In the genomic region with DNA sequence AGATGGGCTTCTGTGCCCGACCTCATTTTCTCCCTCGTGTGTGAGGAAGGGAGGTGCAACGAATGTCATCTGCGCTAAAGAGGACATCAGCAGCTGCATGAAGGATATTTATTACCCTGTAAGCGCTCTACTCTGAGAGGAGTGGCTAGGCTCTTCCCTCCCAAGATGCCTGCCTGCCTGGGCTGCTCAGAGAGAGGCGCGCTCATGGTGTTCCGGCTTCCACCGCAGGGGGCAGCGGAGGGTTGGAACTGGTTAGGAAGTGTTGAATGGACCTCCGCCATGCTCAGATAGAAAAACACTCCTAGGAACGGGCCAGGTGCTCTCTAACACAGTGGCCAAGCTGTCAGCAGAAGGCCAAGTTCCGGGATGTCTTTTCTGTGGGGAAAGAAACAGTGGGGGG, we compare ENCODE assay signal across 8 mouse cellular contexts. TPM values are rescaled to one million over a fixed set of nuclear protein-coding genes. Genes with fewer than 3 reads are reported as not detected.
DNase-seq lines count a peak whose midpoint lies in the region; ATAC-seq and TF ChIP-seq lines count a peak whose summit lies in the region.

No protein-coding gene starts in this region.

- H3K4me2 ChIP-seq in heart, embryonic 14.5 days (ENCODE audit: low read length), result peak overlapping the region; percentile 31; the same call in 1 of the 2 replicates
- peak overlapping the region; percentile 49 for H3K4me2 ChIP-seq in kidney, postnatal 0 days (ENCODE audit: low read length)
- peak overlapping the region; percentile 5; the same call in 1 of the 2 replicates for H3K4me2 ChIP-seq in liver, embryonic 13.5 days
- H3K4me2 ChIP-seq in neural tube, embryonic 12.5 days (replicated peaks), result peak overlapping the region; percentile 47

- DNase-seq in CD4-positive helper T cell, adult 2 months (ENCODE audit: low read depth, low spot score), result peak; percentile 30
- peak; percentile 86 for DNase-seq in adrenal gland, postnatal 10 days
- DNase-seq in embryonic facial prominence, embryonic 10.5 days (ENCODE audit: low spot score), result peak; percentile 89
- peak; percentile 91 for DNase-seq in kidney, postnatal 0 days (ENCODE audit: low spot score)
- peak; percentile 41 for DNase-seq in liver, embryonic 13.5 days
- DNase-seq in yolk sac, embryonic 10.5 days (ENCODE audit: low spot score), result peak; percentile 65

- H3K9ac ChIP-seq in heart, embryonic 14.5 days (ENCODE audit: low read length), result no peak overlapping the region
- no peak overlapping the region for H3K9ac ChIP-seq in kidney, postnatal 0 days (ENCODE audit: low read depth, low read length)
- no peak overlapping the region for H3K9ac ChIP-seq in liver, embryonic 13.5 days
- no peak overlapping the region for H3K9ac ChIP-seq in neural tube, embryonic 12.5 days

- H3K4me3 ChIP-seq in embryonic facial prominence, embryonic 10.5 days, result peak overlapping the region; percentile 48
- no peak overlapping the region for H3K4me3 ChIP-seq in heart, embryonic 14.5 days (ENCODE audit: control insufficient read depth in 1 of 2, insufficient read depth in 1 of 2, low read depth in 1 of 2, low read length in 2 of 2)
- no peak overlapping the region for H3K4me3 ChIP-seq in kidney, postnatal 0 days (replicated peaks; ENCODE audit: low read depth, low read length)
- H3K4me3 ChIP-seq in liver, embryonic 13.5 days (replicated peaks), result no peak overlapping the region
- 0 out of 2 replicates have a peak overlapping the region, but pooled peaks have one; percentile 5 for H3K4me3 ChIP-seq in neural tube, embryonic 12.5 days

- H3K9me3 ChIP-seq in embryonic facial prominence, embryonic 10.5 days, result no peaks in the 10 kb centered on the region
- no peaks in the 10 kb centered on the region for H3K9me3 ChIP-seq in heart, embryonic 14.5 days (ENCODE audit: control insufficient read depth, low read length)
- no peaks in the 10 kb centered on the region for H3K9me3 ChIP-seq in kidney, postnatal 0 days (replicated peaks; ENCODE audit: low read length)
- no peaks in the 10 kb centered on the region for H3K9me3 ChIP-seq in liver, embryonic 13.5 days (replicated peaks)
- H3K9me3 ChIP-seq in neural tube, embryonic 12.5 days, result no peaks in the 10 kb centered on the region

- WGBS in embryonic facial prominence, embryonic 10.5 days, result 9% methylated on average over 13 of the region's 13 CpGs
- WGBS in heart, embryonic 14.5 days, result 6% methylated on average over 13 of the region's 13 CpGs
- WGBS in kidney, postnatal 0 days, result 4% methylated on average over 13 of the region's 13 CpGs
- 7% methylated on average over 13 of the region's 13 CpGs for WGBS in liver, embryonic 13.5 days (ENCODE audit: insufficient replicate concordance)
- 6% methylated on average over 13 of the region's 13 CpGs for WGBS in neural tube, embryonic 12.5 days

- H3K36me3 ChIP-seq in embryonic facial prominence, embryonic 10.5 days (replicated peaks), result no peaks in the 10 kb centered on the region
- H3K36me3 ChIP-seq in heart, embryonic 14.5 days (ENCODE audit: control insufficient read depth, insufficient read depth, low read length), result no peaks in the 10 kb centered on the region
- H3K36me3 ChIP-seq in kidney, postnatal 0 days (ENCODE audit: insufficient read depth, low read length), result no peaks in the 10 kb centered on the region
- H3K36me3 ChIP-seq in liver, embryonic 13.5 days, result no peaks in the 10 kb centered on the region
- no peaks in the 10 kb centered on the region for H3K36me3 ChIP-seq in neural tube, embryonic 12.5 days

- no peak overlapping the region; the same call in 1 of the 2 replicates for H3K27ac ChIP-seq in embryonic facial prominence, embryonic 10.5 days (replicated peaks)
- no peak overlapping the region for H3K27ac ChIP-seq in heart, embryonic 14.5 days (replicated peaks in 1 of 2; ENCODE audit: control insufficient read depth in 1 of 2, insufficient read depth in 1 of 2, low read depth in 2 of 2, low read length in 2 of 2)
- no peak overlapping the region for H3K27ac ChIP-seq in kidney, postnatal 0 days
- no peak overlapping the region for H3K27ac ChIP-seq in liver, embryonic 13.5 days
- no peak overlapping the region for H3K27ac ChIP-seq in neural tube, embryonic 12.5 days

- H3K4me1 ChIP-seq in embryonic facial prominence, embryonic 10.5 days, result peaks cover 8% of the 10 kb centered on the region; the same call in 1 of the 2 replicates
- no peaks in the 10 kb centered on the region; a peak in 1 of 4 replicates for H3K4me1 ChIP-seq in heart, embryonic 14.5 days (ENCODE audit: control insufficient read depth in 2 of 2, insufficient read depth in 2 of 2, low read length in 2 of 2)
- H3K4me1 ChIP-seq in kidney, postnatal 0 days (replicated peaks; ENCODE audit: insufficient read depth, low read length), result no peaks in the 10 kb centered on the region
- H3K4me1 ChIP-seq in liver, embryonic 13.5 days (replicated peaks), result no peaks in the 10 kb centered on the region
- no peaks in the 10 kb centered on the region for H3K4me1 ChIP-seq in neural tube, embryonic 12.5 days

- ATAC-seq in heart, embryonic 14.5 days (ENCODE audit: insufficient number of reproducible peaks, insufficient read depth, low FRiP score, low read depth), result no peak
- peak; percentile 62 for ATAC-seq in kidney, postnatal 0 days (replicated peaks; ENCODE audit: low FRiP score, low read depth)
- no peak for ATAC-seq in liver, embryonic 13.5 days (ENCODE audit: low read depth)
- peak; percentile 85 for ATAC-seq in neural tube, embryonic 12.5 days (ENCODE audit: low FRiP score, low read depth)

- 0 out of 2 replicates have a peak, but pooled peaks cover 8% of the 10 kb centered on the region for H3K27me3 ChIP-seq in embryonic facial prominence, embryonic 10.5 days (replicated peaks; ENCODE audit: low read depth, poor library complexity, severe bottlenecking)
- H3K27me3 ChIP-seq in heart, embryonic 14.5 days (ENCODE audit: control insufficient read depth, insufficient read depth, low read length), result no peaks in the 10 kb centered on the region
- H3K27me3 ChIP-seq in kidney, postnatal 0 days (ENCODE audit: insufficient read depth, low read length), result no peaks in the 10 kb centered on the region
- H3K27me3 ChIP-seq in liver, embryonic 13.5 days, result peaks cover 14% of the 10 kb centered on the region
- no peaks in the 10 kb centered on the region for H3K27me3 ChIP-seq in neural tube, embryonic 12.5 days (replicated peaks)

- peak; percentile 74 for TF ChIP-seq CTCF in kidney, postnatal 0 days (IDR thresholded peaks at IDR 0.05; ENCODE audit: low read depth)

RNA-seq across cellular contexts. Expression of a gene that starts 3.6 kb away (rescaled TPM):
- 10 to 100 TPM in 1 of 2 experiments, 1 to 10 TPM in 1; 9.8 to 15.0 TPM for total RNA-seq in adrenal gland, postnatal 10 days (2021)
- polyA plus RNA-seq in embryonic facial prominence, embryonic 10.5 days (2016; fragmentation: Nextera tagmentation; extraction: Ambion mirVana), result 0.34 and 0.60 TPM in 2 replicates
- 2.5 and 3.2 TPM in 2 replicates for polyA plus RNA-seq in heart, embryonic 14.5 days (2014; fragmentation: Nextera tagmentation; extraction: Ambion mirVana)
- polyA plus RNA-seq in kidney, postnatal 0 days (2015; fragmentation: Nextera tagmentation; extraction: Ambion mirVana), result 0.68 and 1.0 TPM in 2 replicates
- polyA plus RNA-seq in liver, embryonic 13.5 days (2015; fragmentation: Nextera tagmentation; extraction: Ambion mirVana), result not detected in 2 replicates
- not detected in 2 replicates for polyA plus RNA-seq in neural tube, embryonic 12.5 days (2016; fragmentation: Nextera tagmentation; extraction: Ambion mirVana)

RNA-seq across cellular contexts. Expression of a gene that starts 14.0 kb away (rescaled TPM):
- total RNA-seq in adrenal gland, postnatal 10 days (2021), result not detected
- polyA plus RNA-seq in embryonic facial prominence, embryonic 10.5 days (2016; fragmentation: Nextera tagmentation; extraction: Ambion mirVana), result not detected in 2 replicates
- polyA plus RNA-seq in heart, embryonic 14.5 days (2014; fragmentation: Nextera tagmentation; extraction: Ambion mirVana), result not detected in 2 replicates
- polyA plus RNA-seq in kidney, postnatal 0 days (2015; fragmentation: Nextera tagmentation; extraction: Ambion mirVana), result not detected in 2 replicates
- not detected in 2 replicates for polyA plus RNA-seq in liver, embryonic 13.5 days (2015; fragmentation: Nextera tagmentation; extraction: Ambion mirVana)
- polyA plus RNA-seq in neural tube, embryonic 12.5 days (2016; fragmentation: Nextera tagmentation; extraction: Ambion mirVana), result not detected in 2 replicates

RNA-seq across cellular contexts. Expression of a gene that starts 18.0 kb away (rescaled TPM):
- 1 to 10 TPM; 1.1 to 4.1 TPM for total RNA-seq in adrenal gland, postnatal 10 days (2021)
- not detected in 2 replicates for polyA plus RNA-seq in embryonic facial prominence, embryonic 10.5 days (2016; fragmentation: Nextera tagmentation; extraction: Ambion mirVana)
- polyA plus RNA-seq in heart, embryonic 14.5 days (2014; fragmentation: Nextera tagmentation; extraction: Ambion mirVana), result not detected in 2 replicates
- polyA plus RNA-seq in kidney, postnatal 0 days (2015; fragmentation: Nextera tagmentation; extraction: Ambion mirVana), result 0.47 TPM in 1 of 2 replicates, not detected in the other
- not detected in 2 replicates for polyA plus RNA-seq in liver, embryonic 13.5 days (2015; fragmentation: Nextera tagmentation; extraction: Ambion mirVana)
- not detected in 2 replicates for polyA plus RNA-seq in neural tube, embryonic 12.5 days (2016; fragmentation: Nextera tagmentation; extraction: Ambion mirVana)

RNA-seq across cellular contexts. Expression of a gene that starts 54.0 kb away (rescaled TPM):
- total RNA-seq in adrenal gland, postnatal 10 days (2021), result 1 to 10 TPM; 7.1 to 8.2 TPM
- 3.8 and 4.9 TPM in 2 replicates for polyA plus RNA-seq in embryonic facial prominence, embryonic 10.5 days (2016; fragmentation: Nextera tagmentation; extraction: Ambion mirVana)
- 2.6 and 3.2 TPM in 2 replicates for polyA plus RNA-seq in heart, embryonic 14.5 days (2014; fragmentation: Nextera tagmentation; extraction: Ambion mirVana)
- polyA plus RNA-seq in kidney, postnatal 0 days (2015; fragmentation: Nextera tagmentation; extraction: Ambion mirVana), result 3.1 and 3.5 TPM in 2 replicates
- polyA plus RNA-seq in liver, embryonic 13.5 days (2015; fragmentation: Nextera tagmentation; extraction: Ambion mirVana), result 1.6 and 1.9 TPM in 2 replicates
- polyA plus RNA-seq in neural tube, embryonic 12.5 days (2016; fragmentation: Nextera tagmentation; extraction: Ambion mirVana), result 3.7 and 4.2 TPM in 2 replicates

Comparison
In these comparisons a context has a peak if more than half of its experiments do, and no peak if none do; other contexts are left out.
1. DNase-seq: peak in every context shown above with its lines; median percentile 91 in kidney, postnatal 0 days; 89 in embryonic facial prominence, embryonic 10.5 days; 86 in adrenal gland, postnatal 10 days; 65 in yolk sac, embryonic 10.5 days; 41 in liver, embryonic 13.5 days; 30 in CD4-positive helper T cell, adult 2 months.
2. H3K4me3 ChIP-seq: peak in embryonic facial prominence, embryonic 10.5 days (single experiment) and neural tube, embryonic 12.5 days (single experiment); none in heart, embryonic 14.5 days (0 of 2), kidney, postnatal 0 days (single experiment) and liver, embryonic 13.5 days (single experiment).
3. ATAC-seq: peak in kidney, postnatal 0 days (single experiment) and neural tube, embryonic 12.5 days (single experiment); none in heart, embryonic 14.5 days (single experiment) and liver, embryonic 13.5 days (single experiment).
4. Peak in every context shown above with its lines, with median percentiles within 50 percentile points of each other: H3K4me2 ChIP-seq.